Mouse (Mus musculus): Measurements from ENCODE around the gene Hivep3.

Gene Hivep3

GRCm38 (mm10) chr4:119815133-119815792, 81.7 kb downstream of the Hivep3 start:
- no peak for DNase-seq (ENCODE audit: low spot score in 2 of 2)

GRCm38 (mm10) chr4:119815793-119816161, 82.2 kb downstream of the Hivep3 start:
- DNase-seq (ENCODE audit: low spot score in 2 of 2), result no peak

- DNase-seq (ENCODE audit: low spot score in 2 of 2), result no peak
Observed at GRCm38 (mm10) chr4:119816620-119817356, 83.2 kb downstream of the Hivep3 start.

- DNase-seq (ENCODE audit: low spot score in 2 of 2), result no peak
Observed at GRCm38 (mm10) chr4:119825956-119826355, 92.4 kb downstream of the Hivep3 start.

GRCm38 (mm10) chr4:119828386-119828785, 94.8 kb downstream of the Hivep3 start:
- no peak for DNase-seq (ENCODE audit: low spot score in 2 of 2)

- DNase-seq (ENCODE audit: low spot score in 2 of 2), result no peak
Observed at GRCm38 (mm10) chr4:119828996-119829395, 95.4 kb downstream of the Hivep3 start.

GRCm38 (mm10) chr4:119833333-119833732, 99.7 kb downstream of the Hivep3 start:
- DNase-seq (ENCODE audit: low spot score in 2 of 2), result no peak

GRCm38 (mm10) chr4:119833884-119834283, 100.3 kb downstream of the Hivep3 start:
- no peak for DNase-seq (ENCODE audit: low spot score in 2 of 2)

GRCm38 (mm10) chr4:119836181-119836580, 102.6 kb downstream of the Hivep3 start:
- no peak for DNase-seq (ENCODE audit: low spot score in 2 of 2)

- DNase-seq (ENCODE audit: low spot score in 2 of 2), result no peak
Observed at GRCm38 (mm10) chr4:119837505-119838065, 104.0 kb downstream of the Hivep3 start.

GRCm38 (mm10) chr4:119838308-119838707, 104.7 kb downstream of the Hivep3 start:
- DNase-seq (ENCODE audit: low spot score in 2 of 2), result no peak

GRCm38 (mm10) chr4:119843294-119843693, 109.7 kb downstream of the Hivep3 start:
- no peak for DNase-seq (ENCODE audit: low spot score in 2 of 2)

- DNase-seq (ENCODE audit: low spot score in 2 of 2), result no peak
Observed at GRCm38 (mm10) chr4:119844267-119844666, 110.7 kb downstream of the Hivep3 start.

GRCm38 (mm10) chr4:119845596-119846161, 112.1 kb downstream of the Hivep3 start:
- DNase-seq (ENCODE audit: low spot score in 2 of 2), result no peak

- no peak for DNase-seq (ENCODE audit: low spot score in 2 of 2)
Observed at GRCm38 (mm10) chr4:119852483-119852882, 118.9 kb downstream of the Hivep3 start.

GRCm38 (mm10) chr4:119854307-119855144, 120.9 kb downstream of the Hivep3 start:
- no peak for DNase-seq (ENCODE audit: low spot score in 2 of 2)

GRCm38 (mm10) chr4:119859454-119859853, 125.9 kb downstream of the Hivep3 start:
- no peak for DNase-seq (ENCODE audit: low spot score in 2 of 2)

- DNase-seq (ENCODE audit: low spot score in 2 of 2), result no peak
Observed at GRCm38 (mm10) chr4:119861001-119861400, 127.4 kb downstream of the Hivep3 start.

- DNase-seq (ENCODE audit: low spot score in 2 of 2), result no peak
Observed at GRCm38 (mm10) chr4:119865827-119866455, 132.4 kb downstream of the Hivep3 start.

- DNase-seq (ENCODE audit: low spot score in 2 of 2), result no peak
Observed at GRCm38 (mm10) chr4:119867132-119867531, 133.5 kb downstream of the Hivep3 start.

GRCm38 (mm10) chr4:119870411-119870810, 136.8 kb downstream of the Hivep3 start:
- no peak for DNase-seq (ENCODE audit: low spot score in 2 of 2)

All from spleen, postnatal 10 days (tissue).